Mouse (Mus musculus): ENCODE results near the gene Homer2. TPM values are rescaled to one million over a fixed set of nuclear protein-coding genes. Genes with fewer than 3 reads are reported as not detected.

Homer2 gene
- polyA plus RNA-seq, 1 experiment from 2014 or later, result 29.3 TPM

DNA sequence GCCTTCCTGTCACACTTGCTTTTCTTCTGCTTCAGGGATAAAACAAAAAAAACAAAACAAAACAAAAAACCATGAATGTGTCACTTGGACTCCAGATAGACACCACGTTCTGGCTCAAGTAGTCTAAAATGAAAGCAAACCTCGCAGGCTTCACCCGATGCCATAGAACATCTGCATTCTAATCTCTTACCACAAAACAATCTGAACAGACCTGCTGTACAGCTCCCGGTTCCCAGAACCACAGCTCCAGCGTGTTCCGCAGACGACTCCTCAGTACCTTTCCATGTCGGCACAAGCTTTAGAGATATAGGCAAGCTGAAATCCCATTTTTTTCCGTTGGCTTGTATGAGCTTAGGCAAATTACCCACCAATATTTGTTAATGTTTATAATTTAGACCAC is 22.5 kb upstream of the Homer2 start:
- Histone ChIP-seq H3K9ac (ENCODE audit: low read length) (no peak overlapping the region), H3K4me1 (replicated peaks; ENCODE audit: control insufficient read depth, insufficient read depth, low read length) (peaks cover 8% of the 10 kb centered on the region; the same call in 1 of the 2 replicates), H3K27ac (ENCODE audit: low read length) (no peak overlapping the region), H3K4me3 (ENCODE audit: low read length) (no peak overlapping the region), H3K4me2 (ENCODE audit: low read depth, low read length) (no peak overlapping the region), H3K36me3 (ENCODE audit: control insufficient read depth, insufficient read depth, low read length) (no peaks in the 10 kb centered on the region), H3K9me3 (ENCODE audit: control insufficient read depth, low read length) (no peaks in the 10 kb centered on the region), H3K27me3 (ENCODE audit: control insufficient read depth, insufficient read depth, low read depth, low read length) (no peaks in the 10 kb centered on the region)
- 75% methylated on average over 9 of the region's 9 CpGs for WGBS
- no peak for ATAC-seq (ENCODE audit: low read depth)

DNA sequence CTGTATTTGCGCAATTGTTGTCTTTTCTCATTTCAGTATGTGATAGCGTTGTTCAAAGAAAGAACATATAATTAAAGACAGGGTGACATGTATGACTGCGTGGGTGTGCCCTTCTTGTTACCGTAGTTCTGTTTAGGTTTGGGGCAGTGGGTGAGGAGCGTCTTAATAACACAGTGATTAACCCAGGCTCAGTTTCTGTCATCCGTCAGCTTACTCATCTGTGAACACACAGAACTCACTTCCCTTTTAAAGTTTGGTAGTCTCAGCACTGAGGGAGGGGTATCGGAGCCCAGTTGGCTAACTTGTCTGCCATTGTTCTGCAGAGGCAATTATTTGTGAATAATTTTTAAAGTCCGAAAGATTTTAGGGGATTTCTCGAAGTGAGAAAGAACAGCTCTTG is 20.4 kb upstream of the Homer2 start:
- Histone ChIP-seq H3K4me1 (replicated peaks; ENCODE audit: control insufficient read depth, insufficient read depth, low read length) (peaks cover 8% of the 10 kb centered on the region; the same call in 1 of the 2 replicates), H3K27me3 (ENCODE audit: control insufficient read depth, insufficient read depth, low read depth, low read length) (no peaks in the 10 kb centered on the region), H3K9me3 (ENCODE audit: control insufficient read depth, low read length) (no peaks in the 10 kb centered on the region), H3K4me2 (ENCODE audit: low read depth, low read length) (no peak overlapping the region), H3K4me3 (ENCODE audit: low read length) (no peak overlapping the region), H3K36me3 (ENCODE audit: control insufficient read depth, insufficient read depth, low read length) (no peaks in the 10 kb centered on the region), H3K27ac (ENCODE audit: low read length) (no peak overlapping the region), H3K9ac (ENCODE audit: low read length) (no peak overlapping the region)
- WGBS, result 66% methylated on average over 9 of the region's 9 CpGs
- no peak for ATAC-seq (ENCODE audit: low read depth)

DNA sequence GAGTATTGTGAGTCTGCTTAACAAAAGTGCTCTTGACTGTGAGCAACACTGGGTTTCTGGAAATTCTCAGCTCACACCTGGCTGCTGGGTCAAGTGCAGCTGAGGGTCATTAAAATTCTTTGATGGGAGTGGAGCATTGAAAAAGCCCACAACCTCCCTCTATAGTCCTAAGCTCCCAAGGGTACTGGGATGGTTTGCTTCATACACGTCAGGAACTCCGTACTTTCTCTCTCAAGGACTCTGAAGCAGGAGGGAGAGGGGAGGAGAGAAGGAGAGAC is 19.3 kb upstream of the Homer2 start:
- Histone ChIP-seq H3K9me3 (ENCODE audit: control insufficient read depth, low read length) (no peaks in the 10 kb centered on the region), H3K36me3 (ENCODE audit: control insufficient read depth, insufficient read depth, low read length) (no peaks in the 10 kb centered on the region), H3K4me2 (ENCODE audit: low read depth, low read length) (0 out of 2 replicates have a peak overlapping the region, but pooled peaks have one; percentile 26), H3K27ac (ENCODE audit: low read length) (peak overlapping the region; percentile 66), H3K9ac (ENCODE audit: low read length) (no peak overlapping the region; the same call in 1 of the 2 replicates), H3K4me3 (ENCODE audit: low read length) (no peak overlapping the region), H3K27me3 (ENCODE audit: control insufficient read depth, insufficient read depth, low read depth, low read length) (no peaks in the 10 kb centered on the region), H3K4me1 (replicated peaks; ENCODE audit: control insufficient read depth, insufficient read depth, low read length) (peaks cover 8% of the 10 kb centered on the region; the same call in 1 of the 2 replicates)
- 37% methylated on average over 2 of the region's 2 CpGs for WGBS
- peak; percentile 89 for ATAC-seq (ENCODE audit: low read depth)

DNA sequence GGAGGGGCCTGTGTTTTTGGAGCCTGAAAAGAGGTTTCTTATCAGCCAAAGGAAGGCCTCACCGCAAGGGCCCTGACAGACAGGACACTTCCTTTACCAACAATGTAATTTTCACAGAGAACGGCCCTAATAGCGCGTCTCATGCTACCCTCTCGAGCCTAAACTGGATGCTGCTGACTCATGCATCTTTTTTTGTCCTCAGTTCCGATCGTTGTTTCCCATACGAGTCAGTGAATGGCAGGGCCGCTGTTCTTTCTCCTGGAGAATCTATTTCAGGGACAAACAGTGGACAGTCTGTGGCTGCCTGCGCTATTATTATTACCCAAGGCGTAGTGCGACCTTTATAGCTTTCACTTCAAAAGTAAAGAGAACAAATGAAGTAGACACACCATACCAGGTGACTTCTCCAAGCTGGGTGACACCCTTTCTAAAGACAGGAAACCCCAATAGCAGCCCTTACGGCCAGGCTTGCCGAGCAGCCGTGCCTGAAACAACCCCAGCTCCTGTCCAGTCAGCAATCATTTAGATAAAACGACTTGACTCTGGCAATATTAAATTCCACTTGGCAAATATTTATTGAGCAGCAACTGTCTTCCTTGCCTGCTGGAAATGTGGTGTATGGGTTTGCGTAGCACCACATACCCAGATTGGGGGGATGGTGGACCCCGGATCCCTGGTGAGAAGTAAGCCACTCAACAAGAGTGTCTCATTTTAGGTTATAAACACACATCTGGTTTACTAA is 18.8 kb upstream of the Homer2 start:
- H3K9me3 ChIP-seq (ENCODE audit: control insufficient read depth, low read length), result no peaks in the 10 kb centered on the region
- H3K4me1 ChIP-seq (replicated peaks; ENCODE audit: control insufficient read depth, insufficient read depth, low read length), result peaks cover 8% of the 10 kb centered on the region; the same call in 1 of the 2 replicates
- no peaks in the 10 kb centered on the region for H3K36me3 ChIP-seq (ENCODE audit: control insufficient read depth, insufficient read depth, low read length)
- H3K4me2 ChIP-seq (ENCODE audit: low read depth, low read length), result peak overlapping the region; percentile 26
- no peak overlapping the region; the same call in 1 of the 2 replicates for H3K9ac ChIP-seq (ENCODE audit: low read length)
- H3K27ac ChIP-seq (ENCODE audit: low read length), result peak overlapping the region; percentile 66
- no peak overlapping the region for H3K4me3 ChIP-seq (ENCODE audit: low read length)
- peak; percentile 69 for ATAC-seq (ENCODE audit: low read depth)
- 39% methylated on average over 18 of the region's 18 CpGs for WGBS
- no peaks in the 10 kb centered on the region for H3K27me3 ChIP-seq (ENCODE audit: control insufficient read depth, insufficient read depth, low read depth, low read length)

DNA sequence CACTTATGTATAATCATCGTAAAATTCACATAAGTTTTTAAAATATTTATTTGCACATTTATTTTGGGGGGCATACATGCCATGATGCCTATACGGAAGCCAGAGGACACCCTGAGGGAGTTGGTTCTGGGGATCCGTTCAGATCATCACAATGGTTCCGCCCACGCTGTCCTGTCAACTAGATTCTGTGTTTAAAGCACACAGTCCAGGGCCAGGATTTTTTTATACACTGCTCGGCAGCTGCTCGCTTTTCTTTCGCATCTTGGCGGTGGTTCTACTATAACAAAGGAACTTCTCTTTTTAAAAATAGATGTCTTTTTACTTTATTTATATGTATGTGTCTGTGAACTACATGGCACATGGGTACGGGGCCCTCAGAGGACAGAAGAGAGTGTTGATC is 16.5 kb upstream of the Homer2 start:
- peaks cover 8% of the 10 kb centered on the region; the same call in 1 of the 2 replicates for H3K4me1 ChIP-seq (replicated peaks; ENCODE audit: control insufficient read depth, insufficient read depth, low read length)
- H3K4me3 ChIP-seq (ENCODE audit: low read length), result no peak overlapping the region
- no peaks in the 10 kb centered on the region for H3K36me3 ChIP-seq (ENCODE audit: control insufficient read depth, insufficient read depth, low read length)
- H3K9ac ChIP-seq (ENCODE audit: low read length), result no peak overlapping the region
- no peak overlapping the region for H3K4me2 ChIP-seq (ENCODE audit: low read depth, low read length)
- no peak for ATAC-seq (ENCODE audit: low read depth)
- no peak overlapping the region for H3K27ac ChIP-seq (ENCODE audit: low read length)
- H3K9me3 ChIP-seq (ENCODE audit: control insufficient read depth, low read length), result no peaks in the 10 kb centered on the region
- no peaks in the 10 kb centered on the region for H3K27me3 ChIP-seq (ENCODE audit: control insufficient read depth, insufficient read depth, low read depth, low read length)
- WGBS, result 85% methylated on average over 10 of the region's 10 CpGs

DNA sequence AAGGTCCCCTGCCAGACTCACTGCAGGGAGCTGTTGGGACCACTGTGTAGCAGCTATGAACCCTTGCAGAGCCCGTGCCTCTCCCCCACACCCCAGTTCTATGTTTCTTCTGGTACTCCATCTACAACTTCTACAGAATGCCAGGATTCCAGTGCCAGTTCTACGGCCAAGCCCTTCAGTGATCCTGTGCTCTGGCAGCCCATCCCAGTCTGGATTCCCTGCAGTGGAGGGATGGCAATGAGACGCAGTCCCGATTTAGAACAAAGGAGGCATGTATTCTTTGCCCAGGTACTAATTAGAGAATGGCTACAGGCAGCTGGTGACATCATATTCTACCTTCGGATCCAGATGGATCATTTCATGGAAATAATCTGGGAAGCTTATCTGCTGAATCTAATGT is 13.9 kb upstream of the Homer2 start:
- WGBS, result 59% methylated on average over 5 of the region's 5 CpGs
- no peaks in the 10 kb centered on the region for H3K27me3 ChIP-seq (ENCODE audit: control insufficient read depth, insufficient read depth, low read depth, low read length)
- no peak overlapping the region for H3K4me2 ChIP-seq (ENCODE audit: low read depth, low read length)
- H3K9ac ChIP-seq (ENCODE audit: low read length), result no peak overlapping the region
- H3K36me3 ChIP-seq (ENCODE audit: control insufficient read depth, insufficient read depth, low read length), result no peaks in the 10 kb centered on the region
- no peak overlapping the region for H3K4me3 ChIP-seq (ENCODE audit: low read length)
- no peak for ATAC-seq (ENCODE audit: low read depth)
- no peak overlapping the region for H3K27ac ChIP-seq (ENCODE audit: low read length)
- no peaks in the 10 kb centered on the region for H3K9me3 ChIP-seq (ENCODE audit: control insufficient read depth, low read length)
- H3K4me1 ChIP-seq (replicated peaks; ENCODE audit: control insufficient read depth, insufficient read depth, low read length), result peaks cover 6% of the 10 kb centered on the region; the same call in 1 of the 2 replicates

DNA sequence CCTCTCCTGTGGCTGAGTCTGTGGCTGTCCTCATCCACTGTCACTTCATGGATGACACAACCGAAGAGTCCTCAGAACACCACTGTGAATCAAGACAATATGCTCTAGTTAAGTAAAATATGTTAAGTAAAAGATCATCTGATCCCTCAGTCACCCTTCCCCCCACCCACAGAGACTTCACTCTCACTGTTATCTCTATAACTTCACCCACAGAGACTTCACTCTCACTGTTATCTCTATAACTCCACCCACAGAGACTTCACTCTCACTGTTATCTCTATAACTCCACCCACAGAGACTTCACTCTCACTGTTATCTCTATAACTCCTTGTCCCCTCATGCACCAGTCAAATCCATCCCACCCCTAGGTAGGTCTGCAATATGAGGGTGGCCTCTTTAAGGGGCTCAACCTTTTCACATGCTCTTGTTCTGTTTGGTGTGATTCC is 11.9 kb upstream of the Homer2 start:
- H3K4me3 ChIP-seq (ENCODE audit: low read length), result no peak overlapping the region
- peaks cover 3% of the 10 kb centered on the region; the same call in 1 of the 2 replicates for H3K27me3 ChIP-seq (ENCODE audit: control insufficient read depth, insufficient read depth, low read depth, low read length)
- H3K9ac ChIP-seq (ENCODE audit: low read length), result no peak overlapping the region
- no peaks in the 10 kb centered on the region for H3K36me3 ChIP-seq (ENCODE audit: control insufficient read depth, insufficient read depth, low read length)
- WGBS, result 75% methylated on average over 1 of the region's 1 CpGs
- no peak for ATAC-seq (ENCODE audit: low read depth)
- H3K4me1 ChIP-seq (replicated peaks; ENCODE audit: control insufficient read depth, insufficient read depth, low read length), result no peaks in the 10 kb centered on the region; the same call in 1 of the 2 replicates
- H3K9me3 ChIP-seq (ENCODE audit: control insufficient read depth, low read length), result no peaks in the 10 kb centered on the region
- no peak overlapping the region for H3K4me2 ChIP-seq (ENCODE audit: low read depth, low read length)
- H3K27ac ChIP-seq (ENCODE audit: low read length), result no peak overlapping the region

DNA sequence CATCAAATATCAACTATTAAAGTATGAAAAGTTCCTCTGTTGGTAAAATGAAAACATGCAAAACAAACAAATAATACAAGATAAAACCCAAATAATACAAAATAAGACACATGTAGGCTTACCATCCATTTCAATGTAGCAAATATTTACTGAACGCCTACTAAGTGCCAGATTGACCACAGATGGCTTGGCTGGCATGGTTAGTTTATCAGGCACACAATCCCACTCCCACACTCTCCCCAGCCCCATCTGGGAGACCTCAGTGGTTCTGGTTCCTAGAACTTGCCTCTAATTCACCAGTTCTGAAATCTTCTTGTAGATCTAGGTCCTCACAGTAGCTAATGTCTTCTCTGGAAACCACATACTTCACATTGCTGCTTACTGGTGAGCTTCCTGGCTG is 11.3 kb upstream of the Homer2 start:
- no peak overlapping the region for H3K27ac ChIP-seq (ENCODE audit: low read length)
- peaks cover 3% of the 10 kb centered on the region; the same call in 1 of the 2 replicates for H3K27me3 ChIP-seq (ENCODE audit: control insufficient read depth, insufficient read depth, low read depth, low read length)
- H3K4me3 ChIP-seq (ENCODE audit: low read length), result no peak overlapping the region
- H3K4me2 ChIP-seq (ENCODE audit: low read depth, low read length), result no peak overlapping the region
- H3K36me3 ChIP-seq (ENCODE audit: control insufficient read depth, insufficient read depth, low read length), result no peaks in the 10 kb centered on the region
- no peak overlapping the region for H3K9ac ChIP-seq (ENCODE audit: low read length)
- 86% methylated on average over 1 of the region's 1 CpGs for WGBS
- no peaks in the 10 kb centered on the region; the same call in 1 of the 2 replicates for H3K4me1 ChIP-seq (replicated peaks; ENCODE audit: control insufficient read depth, insufficient read depth, low read length)
- no peaks in the 10 kb centered on the region for H3K9me3 ChIP-seq (ENCODE audit: control insufficient read depth, low read length)
- no peak for ATAC-seq (ENCODE audit: low read depth)

DNA sequence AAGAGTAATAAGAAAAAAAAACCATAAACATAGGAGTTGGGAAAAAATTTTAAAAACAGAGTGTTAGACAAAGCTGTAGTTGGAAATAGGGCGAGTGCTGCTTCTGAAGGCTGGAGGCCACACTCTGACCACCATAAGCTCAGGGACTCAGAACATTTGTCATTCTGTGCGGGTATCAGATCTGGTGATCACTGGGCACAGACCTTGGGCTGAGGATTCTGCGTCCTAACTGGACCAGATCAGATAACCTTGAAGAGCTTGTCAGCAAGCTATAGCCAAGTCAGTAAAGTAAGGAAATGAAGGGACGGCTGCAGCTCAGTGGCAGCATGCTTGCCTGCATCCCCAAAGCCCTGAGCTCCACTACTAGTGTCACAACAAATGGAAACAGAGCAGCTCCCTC is 2.8 kb upstream of the Homer2 start:
- H3K27me3 ChIP-seq (ENCODE audit: control insufficient read depth, insufficient read depth, low read depth, low read length), result peaks cover 14% of the 10 kb centered on the region
- WGBS, result 76% methylated on average over 4 of the region's 4 CpGs
- no peak for ATAC-seq (ENCODE audit: low read depth)
- no peak overlapping the region for H3K4me3 ChIP-seq (ENCODE audit: low read length)
- H3K4me1 ChIP-seq (replicated peaks; ENCODE audit: control insufficient read depth, insufficient read depth, low read length), result peaks cover 9% of the 10 kb centered on the region; the same call in 1 of the 2 replicates
- no peak overlapping the region for H3K27ac ChIP-seq (ENCODE audit: low read length)
- no peak overlapping the region for H3K9ac ChIP-seq (ENCODE audit: low read length)
- H3K9me3 ChIP-seq (ENCODE audit: control insufficient read depth, low read length), result no peaks in the 10 kb centered on the region
- no peak overlapping the region for H3K4me2 ChIP-seq (ENCODE audit: low read depth, low read length)
- H3K36me3 ChIP-seq (ENCODE audit: control insufficient read depth, insufficient read depth, low read length), result no peaks in the 10 kb centered on the region

Measured in lung, embryonic 16.5 days (tissue).